Mouse (Mus musculus): ENCODE data around the gene Cutc. TPM values are rescaled to one million over a fixed set of nuclear protein-coding genes. Genes with fewer than 3 reads are reported as not detected.

Cutc gene
- total RNA-seq, 2 experiments from 2014 or later: 15.8 to 16.8 TPM

GRCm38 (mm10) chr19:43795511-43795910, 42.7 kb downstream of the Cutc start:
- DNase-seq: no peak

- no peak for DNase-seq
These were observed 44.4 kb downstream of the Cutc start for GRCm38 (mm10) chr19:43797216-43797615.

GRCm38 (mm10) chr19:43801427-43802051, 48.7 kb downstream of the Cutc start:
- no peak for DNase-seq

- no peak for DNase-seq
These were observed 51.1 kb downstream of the Cutc start for GRCm38 (mm10) chr19:43803866-43804265.

- no peak for DNase-seq
These were observed 56.5 kb downstream of the Cutc start for GRCm38 (mm10) chr19:43809331-43809730.

GRCm38 (mm10) chr19:43811419-43811818, 58.6 kb downstream of the Cutc start:
- DNase-seq: no peak

- DNase-seq: no peak
These were observed 60.5 kb downstream of the Cutc start for GRCm38 (mm10) chr19:43813315-43813714.

- no peak for DNase-seq
These were observed 63.0 kb downstream of the Cutc start for GRCm38 (mm10) chr19:43815661-43816414.

Other genes with a start within 250 kb of the Cutc start
- 100 to 1,000 TPM; 350 to 495 TPM for gene Got1, start 228.4 kb upstream of the Cutc start, total RNA-seq (2021)
- not detected for gene Nkx2-3, start 140.7 kb upstream of the Cutc start, total RNA-seq (2021)
- gene Slc25a28, start 78.1 kb upstream of the Cutc start, total RNA-seq (2021): 10 to 100 TPM; 18.0 to 18.9 TPM
- 1 to 10 TPM; 1.8 TPM for gene Entpd7, start 63.3 kb upstream of the Cutc start, total RNA-seq (2021)
- 10 to 100 TPM; 17.5 to 19.5 TPM for gene Cox15, start within 50 bp of the Cutc start, total RNA-seq (2021)
- not detected for gene Abcc2, start 29.2 kb downstream of the Cutc start, total RNA-seq (2021)
- gene Dnmbp, start 187.2 kb downstream of the Cutc start, total RNA-seq (2021): 1 to 10 TPM; 7.9 to 10.0 TPM
- gene Cpn1, start 233.6 kb downstream of the Cutc start, total RNA-seq (2021): not detected

Measured in gastrocnemius, postnatal 25 days (tissue).